Mouse (Mus musculus) stomach, postnatal 0 days (tissue): ENCODE measurements around the gene Ciao2b. TPM values are rescaled to one million over a fixed set of nuclear protein-coding genes. Genes with fewer than 3 reads are reported as not detected.

Source experiments
- ATAC-seq: fragments of 200-750 bp; cut with Nextera tagmentation; 2 replicates; pipeline ENCODE4 v1.8.0; 2017; ENCODE audit not compliant: low FRiP score, low TSS enrichment
- DNase-seq: peaks from one replicate; pipeline ENCODE4 v3.0.0-alpha.2; 2016; ENCODE audit warnings: low spot score
- H3K27ac ChIP-seq: fragments of 300-500 bp; sonication (generic); replicated peaks from 2 replicates; pipeline ENCODE4 v1.5.1; 2014; ENCODE audit warnings: mild to moderate bottlenecking, control low read depth
- H3K27me3 ChIP-seq: fragments of 300-500 bp; sonication (generic); 2 replicates; pipeline ENCODE4 v1.6.1; 2014; ENCODE audit warnings: low read length; ENCODE audit not compliant: control insufficient read depth, insufficient read depth
- H3K36me3 ChIP-seq: fragments of 300-500 bp; sonication (generic); 2 replicates; pipeline ENCODE4 v1.6.1; 2014; ENCODE audit warnings: low read length, mixed read lengths; ENCODE audit not compliant: control insufficient read depth, insufficient read depth
- H3K4me1 ChIP-seq: fragments of 300-500 bp; sonication (generic); replicated peaks from 2 replicates; pipeline ENCODE4 v1.6.1; 2014; ENCODE audit warnings: antibody characterized with exemption; ENCODE audit not compliant: control insufficient read depth, insufficient read depth
- H3K4me2 ChIP-seq: fragments of 300-500 bp; sonication (generic); replicated peaks from 2 replicates; pipeline ENCODE4 v1.6.1; 2014; ENCODE audit warnings: low read depth, mild to moderate bottlenecking, control low read depth, moderate library complexity
- H3K4me3 ChIP-seq: fragments of 300-500 bp; sonication (generic); 2 replicates; pipeline ENCODE4 v1.5.1; 2014; ENCODE audit warnings: low read depth, low read length, control low read depth
- H3K9ac ChIP-seq: fragments of 300-500 bp; sonication (generic); 2 replicates; pipeline ENCODE4 v1.6.1; 2014; ENCODE audit warnings: mild to moderate bottlenecking, low read length, control low read depth, mixed read lengths
- H3K9me3 ChIP-seq: fragments of 300-500 bp; sonication (generic); 2 replicates; pipeline ENCODE4 v1.6.1; 2016; ENCODE audit warnings: low read length; ENCODE audit not compliant: control insufficient read depth
- CTCF ChIP-seq: IDR thresholded peaks from 2 replicates; pipeline ENCODE4 v1.5.1; 2016; ENCODE audit warnings: antibody characterized with exemption, low read depth, mild to moderate bottlenecking, moderate library complexity
- EP300 ChIP-seq: optimal IDR thresholded peaks from 2 replicates; pipeline ENCODE3; 2016; ENCODE audit warnings: antibody characterized with exemption
- WGBS: fragments of 180-500 bp; shearing (Covaris S2); extraction: QIAGEN DNeasy Blood & Tissue Kit; methylation state at CpG from one replicate; pipeline ENCODE4 v1.1.7; 2014; 5-methylcytosine and 5-hydroxymethylcytosine counted together
- polyA plus RNA-seq: library from polyadenylated mRNA; unstranded; fragments of >200 nt; fragmentation: Nextera tagmentation; extraction: Ambion mirVana; gene quantifications from 2 replicates; pipeline ENCODE4 v1.2.1, GENCODE M21; 2015

The Ciao2b gene
- polyA plus RNA-seq, 1 experiment from 2014 or later: 71.2 TPM

DNA sequence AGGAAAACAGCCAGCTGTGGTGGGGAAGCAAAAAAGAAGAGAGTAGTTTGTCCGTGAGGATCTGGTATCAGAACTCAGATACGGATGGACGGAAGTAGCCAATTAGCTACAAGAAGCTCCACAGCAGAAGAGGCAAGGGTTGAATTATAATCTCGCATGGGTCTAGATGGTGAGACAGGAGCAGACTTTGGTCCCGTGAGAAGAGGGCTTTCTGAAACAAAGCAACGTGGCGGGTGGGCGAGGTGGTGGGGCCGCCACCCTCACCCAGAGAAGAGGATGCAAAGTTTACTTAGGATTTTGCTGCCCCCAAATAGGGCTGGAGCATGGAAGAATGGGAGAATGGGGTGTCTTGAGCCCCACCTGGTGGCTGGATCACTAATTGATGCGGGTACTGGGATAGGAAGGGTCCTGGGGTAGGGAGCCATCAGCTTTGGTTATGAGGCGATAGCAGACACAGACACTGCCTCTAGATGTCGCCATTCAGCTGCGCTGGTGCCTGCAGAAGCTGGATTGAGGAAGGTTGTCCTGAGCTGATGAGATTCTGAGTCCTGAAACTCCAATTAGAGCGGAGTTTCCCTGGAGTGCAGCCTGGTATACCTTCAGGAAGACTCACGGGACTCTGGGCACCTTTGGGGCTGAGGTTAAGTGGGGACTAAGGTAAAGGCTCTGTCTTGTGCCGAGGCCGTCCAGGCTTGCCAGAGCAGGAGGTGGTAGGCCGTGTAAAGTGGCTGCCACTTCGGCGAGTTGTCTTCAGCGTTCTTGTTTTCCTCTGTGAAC is 39.1 kb downstream of the Ciao2b start:
- 21% methylated on average over 21 of the region's 21 CpGs for WGBS
- H3K4me2 ChIP-seq: peak overlapping the region; percentile 54
- TF ChIP-seq EP300: no peak
- TF ChIP-seq CTCF: peak; percentile 98
- peak overlapping the region; percentile 21 for H3K4me3 ChIP-seq
- no peaks in the 10 kb centered on the region for H3K9me3 ChIP-seq
- H3K4me1 ChIP-seq: no peaks in the 10 kb centered on the region
- DNase-seq (peak; percentile 86), ATAC-seq (peak; percentile 85)
- no peaks in the 10 kb centered on the region for H3K27me3 ChIP-seq
- no peaks in the 10 kb centered on the region for H3K36me3 ChIP-seq
- H3K27ac ChIP-seq: no peak overlapping the region
- H3K9ac ChIP-seq: no peak overlapping the region; the same call in 1 of the 2 replicates

DNA sequence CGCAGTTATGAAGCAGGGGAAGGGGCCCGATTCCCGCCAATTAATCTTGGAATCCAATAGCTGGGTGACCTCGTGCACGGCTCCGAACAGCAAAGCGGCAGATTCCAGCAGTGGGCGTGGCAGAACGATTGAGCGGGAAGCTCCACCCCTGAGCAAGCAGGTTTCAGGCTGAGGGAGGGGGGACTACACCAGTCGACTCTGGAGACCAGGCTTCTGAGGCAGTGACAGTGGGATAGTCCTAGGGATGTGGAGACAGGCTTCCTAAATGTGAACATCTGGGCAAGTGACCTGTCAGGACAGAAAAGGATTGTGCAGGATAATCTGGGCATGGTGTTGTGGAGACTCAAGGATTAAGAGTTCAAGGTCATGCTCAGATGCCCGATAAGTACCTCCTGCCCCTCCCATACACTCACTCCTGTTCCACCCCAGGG is 39.8 kb downstream of the Ciao2b start:
- H3K9ac ChIP-seq: peak overlapping the region; percentile 31

DNA sequence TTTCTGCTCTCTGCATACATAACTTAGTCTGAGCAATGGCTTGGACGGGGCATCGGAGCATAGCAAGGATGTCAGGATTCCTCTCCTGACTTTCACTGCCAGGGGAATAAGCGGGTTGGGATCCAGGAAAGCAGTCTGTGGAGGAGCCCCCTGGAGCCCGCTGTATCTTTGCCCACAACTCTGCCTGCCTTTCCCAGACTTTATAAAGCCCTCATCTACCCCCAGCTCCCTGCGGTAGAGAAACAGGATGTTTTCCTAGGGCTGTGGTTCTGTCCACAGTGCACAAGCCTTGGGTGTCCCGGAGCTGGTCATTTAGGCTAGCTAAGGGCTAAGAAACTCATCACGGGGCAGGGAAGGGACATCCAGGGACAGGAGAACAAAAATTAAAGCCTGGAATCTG is 40.4 kb downstream of the Ciao2b start:
- H3K27me3 ChIP-seq: no peaks in the 10 kb centered on the region
- no peak overlapping the region for H3K9ac ChIP-seq

More for the DNA sequence above, 39.8 kb downstream of the Ciao2b start:
- H3K9me3 ChIP-seq: no peaks in the 10 kb centered on the region
- H3K27me3 ChIP-seq: no peaks in the 10 kb centered on the region
- 0% methylated on average over 12 of the region's 12 CpGs for WGBS
- peak overlapping the region; percentile 21 for H3K4me3 ChIP-seq
- no peak for TF ChIP-seq CTCF
- no peak for TF ChIP-seq EP300
- ATAC-seq (0 out of 2 replicates have a peak, but pooled peaks have one; percentile 32), DNase-seq (no peak)
- H3K27ac ChIP-seq: no peak overlapping the region
- peak overlapping the region; percentile 54 for H3K4me2 ChIP-seq
- no peaks in the 10 kb centered on the region for H3K36me3 ChIP-seq
- no peaks in the 10 kb centered on the region for H3K4me1 ChIP-seq

DNA sequence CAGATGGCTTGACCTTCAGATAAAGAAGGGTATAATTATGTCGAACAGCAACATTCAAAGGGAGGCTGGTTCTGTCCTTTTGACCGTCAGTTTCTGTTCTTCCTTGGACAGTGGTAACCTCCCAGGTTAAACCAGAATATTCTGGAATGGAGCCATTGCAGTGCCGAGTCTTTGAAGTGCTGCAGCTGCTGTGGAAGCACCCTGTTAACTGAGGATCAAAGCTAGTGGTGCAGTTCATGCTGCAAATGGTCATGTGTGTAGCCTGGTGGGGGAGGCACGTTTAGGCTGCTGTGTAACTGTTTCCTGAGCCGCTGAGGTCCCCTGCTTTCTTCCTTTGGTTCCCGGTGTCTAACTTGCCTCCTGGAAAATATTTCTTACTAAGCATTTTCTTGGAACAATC is 43.3 kb downstream of the Ciao2b start:
- DNase-seq (no peak), ATAC-seq (no peak)
- no peak overlapping the region for H3K4me2 ChIP-seq
- 0 out of 2 replicates have a peak, but pooled peaks cover 3% of the 10 kb centered on the region for H3K36me3 ChIP-seq
- no peak overlapping the region for H3K27ac ChIP-seq
- H3K9ac ChIP-seq: no peak overlapping the region
- H3K27me3 ChIP-seq: no peaks in the 10 kb centered on the region
- WGBS: 32% methylated on average over 6 of the region's 6 CpGs
- no peak for TF ChIP-seq CTCF
- TF ChIP-seq EP300: no peak
- H3K4me3 ChIP-seq: no peak overlapping the region
- no peaks in the 10 kb centered on the region for H3K9me3 ChIP-seq
- H3K4me1 ChIP-seq: no peaks in the 10 kb centered on the region

More for the DNA sequence above, 40.4 kb downstream of the Ciao2b start:
- TF ChIP-seq EP300: no peak
- no peak for TF ChIP-seq CTCF
- H3K4me2 ChIP-seq: peak overlapping the region; percentile 54; the same call in 1 of the 2 replicates
- H3K4me1 ChIP-seq: no peaks in the 10 kb centered on the region
- no peaks in the 10 kb centered on the region for H3K9me3 ChIP-seq
- WGBS: 34% methylated on average over 7 of the region's 7 CpGs
- H3K27ac ChIP-seq: no peak overlapping the region
- DNase-seq (no peak), ATAC-seq (no peak)
- H3K4me3 ChIP-seq: no peak overlapping the region
- no peaks in the 10 kb centered on the region for H3K36me3 ChIP-seq

DNA sequence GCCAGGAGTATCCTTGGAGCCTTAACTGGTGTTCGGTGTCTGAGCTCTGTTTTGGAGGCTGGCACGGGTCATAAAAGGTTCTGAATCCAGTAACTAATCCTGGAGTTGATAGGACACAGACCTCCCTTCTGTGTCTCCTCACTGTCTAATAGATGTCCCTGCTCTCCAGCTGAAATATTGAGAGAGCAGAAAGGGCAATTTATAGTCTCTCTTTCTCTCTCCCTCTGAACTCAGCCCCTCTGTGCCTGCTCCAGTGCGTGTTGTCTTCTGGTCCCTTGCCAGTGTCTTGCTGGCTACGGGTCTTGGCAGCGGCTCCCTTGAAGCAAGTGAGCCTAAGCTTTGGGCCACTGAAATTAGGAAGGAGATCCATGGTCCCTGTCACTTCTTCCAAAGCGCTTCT is 44.1 kb downstream of the Ciao2b start:
- H3K9ac ChIP-seq: no peak overlapping the region
- 56% methylated on average over 6 of the region's 6 CpGs for WGBS
- H3K36me3 ChIP-seq: 0 out of 2 replicates have a peak, but pooled peaks cover 3% of the 10 kb centered on the region
- DNase-seq (no peak), ATAC-seq (no peak)
- H3K4me2 ChIP-seq: no peak overlapping the region
- H3K27ac ChIP-seq: no peak overlapping the region
- H3K4me3 ChIP-seq: no peak overlapping the region
- TF ChIP-seq EP300 (no peak), CTCF (no peak)
- H3K9me3 ChIP-seq: no peaks in the 10 kb centered on the region
- H3K4me1 ChIP-seq: no peaks in the 10 kb centered on the region
- no peaks in the 10 kb centered on the region for H3K27me3 ChIP-seq
